8 mouse cellular contexts compared by ENCODE assay signal in the genomic region with DNA sequence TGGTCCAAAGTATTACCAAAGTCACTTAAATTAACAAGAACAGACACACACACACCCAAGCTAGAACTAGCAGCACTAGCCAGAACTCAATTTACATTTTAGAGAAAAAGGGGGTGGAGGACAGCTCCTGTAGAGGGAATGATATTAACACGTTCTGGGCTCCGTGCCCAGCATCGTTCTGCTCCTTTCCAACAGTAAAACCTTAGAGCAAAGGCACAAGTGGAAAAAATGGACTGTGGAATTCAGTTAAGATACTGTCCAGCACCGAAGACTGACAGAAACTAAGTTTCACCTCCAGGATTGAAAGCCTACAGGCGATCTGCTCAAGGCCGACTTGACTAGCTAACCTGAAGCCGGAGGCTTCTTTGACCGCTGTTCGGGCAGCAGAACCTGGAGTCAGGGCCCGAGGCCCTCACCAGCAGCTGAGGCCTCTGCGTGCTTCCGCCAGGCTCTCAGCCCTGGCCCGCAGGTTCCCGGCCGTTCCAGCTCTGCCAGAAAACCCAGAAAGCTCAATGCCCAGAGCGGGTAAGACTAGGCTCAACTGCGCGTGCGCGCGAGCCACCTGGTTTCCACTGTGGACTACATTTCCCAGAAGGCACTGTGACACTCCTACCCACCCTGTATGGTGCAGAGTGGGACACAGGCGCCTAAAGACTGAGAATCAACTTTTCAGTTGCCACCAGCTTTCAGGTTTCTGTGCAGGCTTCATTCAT. TPM values are rescaled to one million over a fixed set of nuclear protein-coding genes. Genes with fewer than 3 reads are reported as not detected.
DNase-seq lines count a peak whose midpoint lies in the region; ATAC-seq and TF ChIP-seq lines count a peak whose summit lies in the region.

Gene Zfp879 (minus strand): TSS at position 530 of the 713 bp plus-strand sequence.

- H3K9me3 ChIP-seq in forebrain, embryonic 10.5 days = no peaks in the 10 kb centered on the region
- no peaks in the 10 kb centered on the region for H3K9me3 ChIP-seq in heart, embryonic 14.5 days (ENCODE audit: control insufficient read depth, low read length)
- no peaks in the 10 kb centered on the region for H3K9me3 ChIP-seq in stomach, embryonic 15.5 days

- no peak for TF ChIP-seq CTCF in liver, adult 2 months (IDR thresholded peaks at IDR 0.05; ENCODE audit: low read depth, low read length)

- no peaks in the 10 kb centered on the region for H3K27me3 ChIP-seq in forebrain, embryonic 10.5 days (ENCODE audit: poor library complexity, severe bottlenecking)
- no peaks in the 10 kb centered on the region for H3K27me3 ChIP-seq in heart, embryonic 14.5 days (ENCODE audit: control insufficient read depth, insufficient read depth, low read length)
- H3K27me3 ChIP-seq in liver, adult 2 months (ENCODE audit: control insufficient read depth, insufficient read depth, low read length) = no peaks in the 10 kb centered on the region
- no peaks in the 10 kb centered on the region for H3K27me3 ChIP-seq in stomach, embryonic 15.5 days (replicated peaks)

- peak within 1 kb of the TSS; percentile 73 for H3K4me2 ChIP-seq in heart, embryonic 14.5 days (ENCODE audit: low read length)
- peak within 1 kb of the TSS; percentile 61 for H3K4me2 ChIP-seq in stomach, embryonic 15.5 days

- no peaks in the 10 kb centered on the region for H3K79me2 ChIP-seq in liver, adult 2 months (ENCODE audit: control insufficient read depth, insufficient read depth, low read length)

- H3K4me1 ChIP-seq in forebrain, embryonic 10.5 days = peaks cover 19% of the 10 kb centered on the region
- H3K4me1 ChIP-seq in heart, embryonic 14.5 days (ENCODE audit: control insufficient read depth in 2 of 2, insufficient read depth in 2 of 2, low read length in 2 of 2) = peaks cover 2 to 7% of the 10 kb centered on the region in 2 experiments; a peak in 1 of 4 replicates
- H3K4me1 ChIP-seq in liver, adult 2 months (ENCODE audit: control insufficient read depth, insufficient read depth, low read length) = peaks cover 4% of the 10 kb centered on the region
- H3K4me1 ChIP-seq in stomach, embryonic 15.5 days = peaks cover 11% of the 10 kb centered on the region

- TF ChIP-seq POLR2A in liver, adult 2 months (IDR thresholded peaks at IDR 0.05; ENCODE audit: extremely low read depth, insufficient read depth, low read length) = 0 out of 2 replicates have a peak, but pooled peaks have one; percentile 45

- WGBS in forebrain, embryonic 10.5 days = 27% methylated on average over 22 of the region's 22 CpGs
- 16% methylated on average over 22 of the region's 22 CpGs for WGBS in heart, embryonic 14.5 days
- 23% methylated on average over 22 of the region's 22 CpGs for WGBS in liver, adult 2 months
- WGBS in stomach, embryonic 15.5 days = 11% methylated on average over 22 of the region's 22 CpGs

- H3K4me3 ChIP-seq in forebrain, embryonic 10.5 days = peak within 1 kb of the TSS; percentile 56
- peak within 1 kb of the TSS; percentile 44 to 56 for H3K4me3 ChIP-seq in heart, embryonic 14.5 days (ENCODE audit: control insufficient read depth in 1 of 2, insufficient read depth in 1 of 2, low read depth in 1 of 2, low read length in 2 of 2)
- peak within 1 kb of the TSS; percentile 46 for H3K4me3 ChIP-seq in liver, adult 2 months (ENCODE audit: insufficient read depth, low read depth, low read length)
- H3K4me3 ChIP-seq in stomach, embryonic 15.5 days (replicated peaks) = peak within 1 kb of the TSS; percentile 41

- peak within 1 kb of the TSS; percentile 89 for H3K27ac ChIP-seq in forebrain, embryonic 10.5 days
- H3K27ac ChIP-seq in heart, embryonic 14.5 days (replicated peaks in 1 of 2; ENCODE audit: control insufficient read depth in 1 of 2, insufficient read depth in 1 of 2, low read depth in 2 of 2, low read length in 2 of 2) = peak within 1 kb of the TSS; percentile 85 to 87
- peak within 1 kb of the TSS; percentile 41 for H3K27ac ChIP-seq in liver, adult 2 months (replicated peaks; ENCODE audit: insufficient read depth, low read depth, low read length)
- peak within 1 kb of the TSS; percentile 91 for H3K27ac ChIP-seq in stomach, embryonic 15.5 days

- no peaks in the 10 kb centered on the region for H3K36me3 ChIP-seq in forebrain, embryonic 10.5 days (replicated peaks)
- H3K36me3 ChIP-seq in heart, embryonic 14.5 days (ENCODE audit: control insufficient read depth, insufficient read depth, low read length) = no peaks in the 10 kb centered on the region
- no peaks in the 10 kb centered on the region for H3K36me3 ChIP-seq in liver, adult 2 months (ENCODE audit: control insufficient read depth, insufficient read depth, low read length)
- H3K36me3 ChIP-seq in stomach, embryonic 15.5 days = no peaks in the 10 kb centered on the region

- peak within 1 kb of the TSS; percentile 73 for H3K9ac ChIP-seq in heart, embryonic 14.5 days (ENCODE audit: low read length)
- H3K9ac ChIP-seq in liver, adult 2 months (ENCODE audit: low read depth, low read length) = peak within 1 kb of the TSS; percentile 62
- peak within 1 kb of the TSS; percentile 27; the same call in 1 of the 2 replicates for H3K9ac ChIP-seq in stomach, embryonic 15.5 days

- DNase-seq in B cell, adult 2 months = peak; percentile 89
- DNase-seq in brain, embryonic 18.5 days (ENCODE audit: low read depth, low spot score) = peak; percentile 78
- DNase-seq in forebrain, embryonic 10.5 days (ENCODE audit: extremely low spot score, low spot score) = peak; percentile 92
- peak; percentile 94 for DNase-seq in kidney, postnatal 10 days
- peak; percentile 84 for DNase-seq in liver, adult 2 months (ENCODE audit: extremely low read depth, low read depth, low spot score)
- DNase-seq in neural tube, embryonic 10.5 days (ENCODE audit: extremely low spot score, low spot score) = peak; percentile 93

- peak; percentile 91 for ATAC-seq in heart, embryonic 14.5 days (ENCODE audit: insufficient number of reproducible peaks, insufficient read depth, low FRiP score, low read depth)
- ATAC-seq in stomach, embryonic 15.5 days (ENCODE audit: insufficient read depth, low FRiP score, low read depth) = peak; percentile 95

RNA-seq across cellular contexts. Expression of gene Zfp879, which starts in this region (rescaled TPM):
- polyA plus RNA-seq in forebrain, embryonic 10.5 days (2016; fragmentation: Nextera tagmentation; extraction: Ambion mirVana) = 0.84 and 0.86 TPM in 2 replicates
- 0.35 and 0.55 TPM in 2 replicates for polyA plus RNA-seq in heart, embryonic 14.5 days (2014; fragmentation: Nextera tagmentation; extraction: Ambion mirVana)
- 0.40 and 0.74 TPM in 2 replicates for total RNA-seq in liver, adult 2 months (2014; rRNA removed)
- 0.07 and 0.24 TPM in 2 replicates for polyA plus RNA-seq in liver, adult 2 months (2012; rRNA removed)
- 0.52 and 0.58 TPM in 2 replicates for polyA plus RNA-seq in stomach, embryonic 15.5 days (2015; fragmentation: Nextera tagmentation; extraction: Ambion mirVana)

Comparison
In these comparisons a context has a peak if more than half of its experiments do, and no peak if none do; other contexts are left out.
1. Peak in every context shown above with its lines: DNase-seq, ATAC-seq, H3K4me3 ChIP-seq and H3K27ac ChIP-seq.
2. Peak in DNase-seq, H3K4me3 ChIP-seq and H3K27ac ChIP-seq in forebrain, embryonic 10.5 days; RNA of the gene not detected or under 1 TPM.
3. Peak in ATAC-seq, H3K4me3 ChIP-seq, H3K27ac ChIP-seq, H3K9ac ChIP-seq and H3K4me2 ChIP-seq in heart, embryonic 14.5 days; RNA of the gene not detected or under 1 TPM.
4. Peak in DNase-seq, H3K4me3 ChIP-seq, H3K27ac ChIP-seq and H3K9ac ChIP-seq in liver, adult 2 months; RNA of the gene not detected or under 1 TPM.
5. Peak in ATAC-seq, H3K4me3 ChIP-seq, H3K27ac ChIP-seq, H3K9ac ChIP-seq and H3K4me2 ChIP-seq in stomach, embryonic 15.5 days; RNA of the gene not detected or under 1 TPM.
6. H3K27ac ChIP-seq: peak in every context shown above with its lines; median percentile 91 in stomach, embryonic 15.5 days; 89 in forebrain, embryonic 10.5 days; 86 in heart, embryonic 14.5 days; 41 in liver, adult 2 months.